Mouse (Mus musculus) adrenal gland, postnatal 10 days (tissue): Measurements from ENCODE around the gene Lkaaear1. TPM values are rescaled to one million over a fixed set of nuclear protein-coding genes. Genes with fewer than 3 reads are reported as not detected.
A peak's percentile ranks its signal among the peaks of the same experiment; 100 is the strongest.

ENCODE experiments used
- DNase-seq: peaks from one replicate; pipeline ENCODE4 v3.0.0; 2021; ENCODE audit warnings: mixed read lengths
- total RNA-seq, 2 experiments: library from RNA; stranded (reverse); gene quantifications; 2 replicates each; pipeline ENCODE4 v1.2.3; 2021

Lkaaear1 gene
- total RNA-seq, 2 experiments from 2014 or later, result not detected

- DNase-seq, result no peak
Measured at GRCm38 (mm10) chr2:181683381-181683780, 14.9 kb downstream of the Lkaaear1 start.

GRCm38 (mm10) chr2:181681978-181682377 is 16.3 kb downstream of the Lkaaear1 start:
- no peak for DNase-seq

- DNase-seq, result no peak
Measured at GRCm38 (mm10) chr2:181680716-181681117, 17.5 kb downstream of the Lkaaear1 start.

GRCm38 (mm10) chr2:181679951-181680715 is 18.1 kb downstream of the Lkaaear1 start, which contains the start of gene Tcea2:
Tcea2 (plus strand) TSS chr2:181680310.
- peak; percentile 82 for DNase-seq

GRCm38 (mm10) chr2:181678780-181679179 is 19.5 kb downstream of the Lkaaear1 start:
- DNase-seq, result peak; percentile 79

GRCm38 (mm10) chr2:181677755-181678098 is 20.5 kb downstream of the Lkaaear1 start:
- DNase-seq, result peak; percentile 45

GRCm38 (mm10) chr2:181677096-181677754 is 21.0 kb downstream of the Lkaaear1 start:
- DNase-seq, result peak; percentile 47

- DNase-seq, result no peak
Measured at GRCm38 (mm10) chr2:181676424-181676823, 21.8 kb downstream of the Lkaaear1 start.

- DNase-seq, result peak; percentile 77
Measured at GRCm38 (mm10) chr2:181675454-181675853, 22.8 kb downstream of the Lkaaear1 start.

GRCm38 (mm10) chr2:181674934-181675333 is 23.3 kb downstream of the Lkaaear1 start:
- no peak for DNase-seq

GRCm38 (mm10) chr2:181673501-181673900 is 24.7 kb downstream of the Lkaaear1 start:
- peak; percentile 39 for DNase-seq

- DNase-seq, result no peak
Measured at GRCm38 (mm10) chr2:181671984-181672383, 26.3 kb downstream of the Lkaaear1 start.

GRCm38 (mm10) chr2:181671326-181671725 is 26.9 kb downstream of the Lkaaear1 start, which contains the start of gene Sox18:
Sox18 (minus strand) TSS chr2:181671640.
- peak; percentile 73 for DNase-seq

GRCm38 (mm10) chr2:181670913-181671311 is 27.3 kb downstream of the Lkaaear1 start:
- DNase-seq, result no peak

GRCm38 (mm10) chr2:181670285-181670912 is 27.8 kb downstream of the Lkaaear1 start:
- peak; percentile 36 for DNase-seq

GRCm38 (mm10) chr2:181663298-181663630 is 35.0 kb downstream of the Lkaaear1 start:
- peak; percentile 66 for DNase-seq

- DNase-seq, result peak; percentile 38
Measured at GRCm38 (mm10) chr2:181662620-181663297, 35.5 kb downstream of the Lkaaear1 start.

- DNase-seq, result peak; percentile 89
Measured at GRCm38 (mm10) chr2:181659609-181660055, 38.6 kb downstream of the Lkaaear1 start.

- peak; percentile 78 for DNase-seq
Measured at GRCm38 (mm10) chr2:181658930-181659555, 39.2 kb downstream of the Lkaaear1 start.

- no peak for DNase-seq
Measured at GRCm38 (mm10) chr2:181658528-181658927, 39.7 kb downstream of the Lkaaear1 start.

- no peak for DNase-seq
Measured at GRCm38 (mm10) chr2:181657441-181657840, 40.8 kb downstream of the Lkaaear1 start.

GRCm38 (mm10) chr2:181656734-181657133 is 41.5 kb downstream of the Lkaaear1 start, which contains the start of gene Gm29797:
Gm29797 (plus strand) TSS chr2:181657034.
- DNase-seq, result no peak
